Mouse (Mus musculus): Measurements from ENCODE around the gene Col6a5. TPM values are rescaled to one million over a fixed set of nuclear protein-coding genes. Genes with fewer than 3 reads are reported as not detected.

The Col6a5 gene
- polyA plus RNA-seq, 1 experiment from 2014 or later, result 0.41 TPM

DNA sequence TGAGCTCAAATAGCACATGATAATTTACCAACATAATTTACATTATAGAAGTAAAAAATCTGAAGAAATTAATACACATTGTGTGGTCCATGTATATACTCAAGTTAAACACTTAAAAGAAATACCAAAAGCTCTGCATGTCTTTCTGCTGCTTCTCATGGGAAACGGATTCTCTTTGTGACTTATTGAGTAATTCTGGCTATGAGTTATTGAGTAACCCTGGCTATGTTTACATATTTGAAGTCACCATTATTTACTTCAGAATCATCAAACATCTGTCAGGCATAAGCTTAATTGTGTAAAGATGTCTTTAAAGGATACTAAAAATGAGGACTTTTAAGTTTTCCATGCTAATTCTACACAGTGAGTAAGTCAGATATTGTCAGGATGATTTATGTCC, 13.3 kb upstream of the Col6a5 start:
- no peak overlapping the region for H3K4me3 ChIP-seq (ENCODE audit: low read length)
- H3K36me3 ChIP-seq (ENCODE audit: insufficient read depth, low read length), result no peaks in the 10 kb centered on the region
- H3K27ac ChIP-seq (ENCODE audit: low read length), result no peak overlapping the region
- no peaks in the 10 kb centered on the region for H3K4me1 ChIP-seq (ENCODE audit: insufficient read depth, low read length)
- no peaks in the 10 kb centered on the region; the same call in 1 of the 2 replicates for H3K27me3 ChIP-seq (ENCODE audit: insufficient read depth, low read length)
- H3K4me2 ChIP-seq (replicated peaks; ENCODE audit: low read depth, low read length), result no peak overlapping the region
- H3K9me3 ChIP-seq (ENCODE audit: low read length), result peaks cover 4% of the 10 kb centered on the region; the same call in 1 of the 2 replicates
- ATAC-seq (ENCODE audit: low FRiP score, low TSS enrichment), result no peak
- WGBS, result 68% methylated on average over 1 of the region's 1 CpGs
- no peak overlapping the region for H3K9ac ChIP-seq (replicated peaks; ENCODE audit: low read length)

- Histone ChIP-seq H3K4me1 (ENCODE audit: insufficient read depth, low read length) (no peaks in the 10 kb centered on the region), H3K4me3 (ENCODE audit: low read length) (no peak overlapping the region), H3K9me3 (ENCODE audit: low read length) (peaks cover 4% of the 10 kb centered on the region; the same call in 1 of the 2 replicates), H3K27me3 (ENCODE audit: insufficient read depth, low read length) (no peaks in the 10 kb centered on the region; the same call in 1 of the 2 replicates), H3K36me3 (ENCODE audit: insufficient read depth, low read length) (no peaks in the 10 kb centered on the region), H3K27ac (ENCODE audit: low read length) (no peak overlapping the region), H3K4me2 (replicated peaks; ENCODE audit: low read depth, low read length) (no peak overlapping the region), H3K9ac (replicated peaks; ENCODE audit: low read length) (no peak overlapping the region)
- WGBS, result 90% methylated on average over 3 of the region's 3 CpGs
- no peak for ATAC-seq (ENCODE audit: low FRiP score, low TSS enrichment)
These were observed 11.6 kb upstream of the Col6a5 start for GRCm38 (mm10) chr9:105972031-105972430.

GRCm38 (mm10) chr9:105971351-105971894, 11.0 kb upstream of the Col6a5 start:
- no peak overlapping the region for H3K9ac ChIP-seq (replicated peaks; ENCODE audit: low read length)
- H3K4me2 ChIP-seq (replicated peaks; ENCODE audit: low read depth, low read length), result no peak overlapping the region
- no peak overlapping the region for H3K27ac ChIP-seq (ENCODE audit: low read length)
- H3K4me3 ChIP-seq (ENCODE audit: low read length), result no peak overlapping the region
- no peaks in the 10 kb centered on the region for H3K4me1 ChIP-seq (ENCODE audit: insufficient read depth, low read length)
- H3K36me3 ChIP-seq (ENCODE audit: insufficient read depth, low read length), result no peaks in the 10 kb centered on the region
- no peaks in the 10 kb centered on the region for H3K27me3 ChIP-seq (ENCODE audit: insufficient read depth, low read length)
- WGBS, result 95% methylated on average over 14 of the region's 14 CpGs
- peaks cover 4% of the 10 kb centered on the region; the same call in 1 of the 2 replicates for H3K9me3 ChIP-seq (ENCODE audit: low read length)
- no peak for ATAC-seq (ENCODE audit: low FRiP score, low TSS enrichment)

DNA sequence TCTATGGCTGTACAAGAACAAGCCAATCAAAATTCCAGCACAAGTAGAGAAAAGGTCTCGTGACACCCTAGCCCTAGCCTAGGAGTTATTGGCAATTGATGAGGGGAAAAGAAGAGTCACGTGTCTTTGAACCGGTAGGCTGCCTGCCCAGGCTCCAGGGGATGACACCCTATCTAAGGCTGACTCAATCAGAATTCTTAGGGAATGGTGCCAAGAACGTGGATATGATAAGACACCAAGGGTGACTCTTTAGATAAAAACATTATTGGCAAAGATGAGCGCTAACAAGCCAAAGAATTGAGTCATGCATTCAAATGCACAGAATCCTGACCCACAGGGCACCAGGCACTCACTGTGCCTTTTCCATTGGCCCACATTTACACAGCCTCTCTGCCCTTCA, 10.5 kb upstream of the Col6a5 start:
- no peak for ATAC-seq (ENCODE audit: low FRiP score, low TSS enrichment)
- WGBS, result 81% methylated on average over 5 of the region's 5 CpGs
- H3K9me3 ChIP-seq (ENCODE audit: low read length), result peaks cover 4% of the 10 kb centered on the region; the same call in 1 of the 2 replicates

DNA sequence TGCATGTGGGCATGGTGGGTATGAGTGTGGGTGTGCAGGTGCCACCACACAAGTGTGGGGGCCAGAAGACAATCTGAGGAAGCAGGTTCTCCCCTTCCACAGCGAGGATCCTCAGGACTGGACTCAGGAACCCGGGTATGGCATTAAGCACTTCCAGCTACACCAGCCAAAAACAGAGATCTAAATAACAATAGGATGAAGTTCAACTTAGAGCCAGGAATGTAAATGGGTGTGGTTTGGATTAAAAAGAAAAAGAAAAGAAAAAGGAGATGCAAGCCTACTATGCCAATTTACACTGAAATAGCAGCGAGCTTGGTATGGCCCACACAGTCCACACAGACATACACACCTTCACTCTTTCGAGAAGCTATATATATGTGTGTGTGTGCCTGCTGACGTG, 7.5 kb upstream of the Col6a5 start:
- 83% methylated on average over 5 of the region's 5 CpGs for WGBS
- H3K36me3 ChIP-seq (ENCODE audit: insufficient read depth, low read length), result no peaks in the 10 kb centered on the region

More for the DNA sequence above, 10.5 kb upstream of the Col6a5 start:
- no peaks in the 10 kb centered on the region for H3K27me3 ChIP-seq (ENCODE audit: insufficient read depth, low read length)
- H3K4me1 ChIP-seq (ENCODE audit: insufficient read depth, low read length), result no peaks in the 10 kb centered on the region
- no peak overlapping the region for H3K9ac ChIP-seq (replicated peaks; ENCODE audit: low read length)
- no peak overlapping the region for H3K4me3 ChIP-seq (ENCODE audit: low read length)
- H3K36me3 ChIP-seq (ENCODE audit: insufficient read depth, low read length), result no peaks in the 10 kb centered on the region
- no peak overlapping the region for H3K27ac ChIP-seq (ENCODE audit: low read length)
- no peak overlapping the region for H3K4me2 ChIP-seq (replicated peaks; ENCODE audit: low read depth, low read length)

DNA sequence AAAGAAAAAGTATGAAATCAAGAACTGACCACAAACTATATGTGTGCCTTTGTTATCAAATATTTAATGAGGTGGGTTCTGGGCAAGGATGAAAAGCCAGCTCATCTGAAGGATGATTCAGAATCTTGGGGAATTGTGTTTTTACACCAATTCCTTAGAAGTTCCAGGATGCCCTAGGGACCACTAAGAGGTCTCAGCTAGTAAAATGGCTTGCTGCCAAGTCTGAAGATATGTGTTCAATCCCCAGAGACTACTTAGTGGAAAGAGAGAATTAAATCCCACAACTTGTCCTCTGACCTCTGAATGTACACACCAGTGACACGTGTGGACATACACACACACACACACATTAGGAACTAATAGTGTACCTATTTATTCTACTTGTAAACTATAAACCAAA, 1.3 kb downstream of the Col6a5 start:
- no peak overlapping the region for H3K27ac ChIP-seq (ENCODE audit: low read length)
- H3K4me2 ChIP-seq (replicated peaks; ENCODE audit: low read depth, low read length), result no peak overlapping the region
- 47% methylated on average over 1 of the region's 1 CpGs for whole genome bisulfite sequencing
- ATAC-seq (ENCODE audit: low FRiP score, low TSS enrichment), result no peak
- no peaks in the 10 kb centered on the region for H3K9me3 ChIP-seq (ENCODE audit: low read length)
- no peak overlapping the region for H3K4me3 ChIP-seq (ENCODE audit: low read length)
- no peak overlapping the region for H3K9ac ChIP-seq (replicated peaks; ENCODE audit: low read length)
- no peaks in the 10 kb centered on the region for H3K27me3 ChIP-seq (ENCODE audit: insufficient read depth, low read length)
- no peaks in the 10 kb centered on the region for H3K36me3 ChIP-seq (ENCODE audit: insufficient read depth, low read length)
- 0 out of 2 replicates have a peak, but pooled peaks cover 8% of the 10 kb centered on the region for H3K4me1 ChIP-seq (ENCODE audit: insufficient read depth, low read length)

More for the DNA sequence above, 7.5 kb upstream of the Col6a5 start:
- Histone ChIP-seq H3K4me2 (replicated peaks; ENCODE audit: low read depth, low read length) (no peak overlapping the region), H3K27ac (ENCODE audit: low read length) (no peak overlapping the region), H3K4me3 (ENCODE audit: low read length) (no peak overlapping the region), H3K27me3 (ENCODE audit: insufficient read depth, low read length) (no peaks in the 10 kb centered on the region), H3K4me1 (ENCODE audit: insufficient read depth, low read length) (no peaks in the 10 kb centered on the region), H3K9ac (replicated peaks; ENCODE audit: low read length) (no peak overlapping the region), H3K9me3 (ENCODE audit: low read length) (no peaks in the 10 kb centered on the region)
- no peak for ATAC-seq (ENCODE audit: low FRiP score, low TSS enrichment)

GRCm38 (mm10) chr9:105949755-105950154, 10.7 kb downstream of the Col6a5 start:
- Histone ChIP-seq H3K27ac (ENCODE audit: low read length) (no peak overlapping the region), H3K4me1 (ENCODE audit: insufficient read depth, low read length) (no peaks in the 10 kb centered on the region), H3K27me3 (ENCODE audit: insufficient read depth, low read length) (no peaks in the 10 kb centered on the region), H3K9me3 (ENCODE audit: low read length) (no peaks in the 10 kb centered on the region), H3K4me2 (replicated peaks; ENCODE audit: low read depth, low read length) (no peak overlapping the region), H3K9ac (replicated peaks; ENCODE audit: low read length) (no peak overlapping the region), H3K36me3 (ENCODE audit: insufficient read depth, low read length) (no peaks in the 10 kb centered on the region), H3K4me3 (ENCODE audit: low read length) (no peak overlapping the region)
- no peak for ATAC-seq (ENCODE audit: low FRiP score, low TSS enrichment)
- WGBS, result 90% methylated on average over 1 of the region's 1 CpGs

- H3K4me2 ChIP-seq (replicated peaks; ENCODE audit: low read depth, low read length), result no peak overlapping the region
- WGBS, result 60% methylated on average over 3 of the region's 3 CpGs
- ATAC-seq (ENCODE audit: low FRiP score, low TSS enrichment), result no peak
- no peaks in the 10 kb centered on the region for H3K27me3 ChIP-seq (ENCODE audit: insufficient read depth, low read length)
- no peak overlapping the region for H3K4me3 ChIP-seq (ENCODE audit: low read length)
- H3K4me1 ChIP-seq (ENCODE audit: insufficient read depth, low read length), result no peaks in the 10 kb centered on the region
- no peaks in the 10 kb centered on the region for H3K9me3 ChIP-seq (ENCODE audit: low read length)
- H3K27ac ChIP-seq (ENCODE audit: low read length), result no peak overlapping the region
- no peak overlapping the region for H3K9ac ChIP-seq (replicated peaks; ENCODE audit: low read length)
- no peaks in the 10 kb centered on the region for H3K36me3 ChIP-seq (ENCODE audit: insufficient read depth, low read length)
These were observed 12.9 kb downstream of the Col6a5 start for GRCm38 (mm10) chr9:105947577-105947976.

GRCm38 (mm10) chr9:105933816-105934215, 26.6 kb downstream of the Col6a5 start:
- no peak overlapping the region for H3K4me2 ChIP-seq (replicated peaks; ENCODE audit: low read depth, low read length)
- H3K4me1 ChIP-seq (ENCODE audit: insufficient read depth, low read length), result peaks cover 5% of the 10 kb centered on the region; the same call in 1 of the 2 replicates
- 32% methylated on average over 6 of the region's 6 CpGs for WGBS
- no peak for ATAC-seq (ENCODE audit: low FRiP score, low TSS enrichment)
- H3K27me3 ChIP-seq (ENCODE audit: insufficient read depth, low read length), result no peaks in the 10 kb centered on the region
- no peaks in the 10 kb centered on the region for H3K36me3 ChIP-seq (ENCODE audit: insufficient read depth, low read length)
- no peak overlapping the region for H3K4me3 ChIP-seq (ENCODE audit: low read length)
- H3K9me3 ChIP-seq (ENCODE audit: low read length), result no peaks in the 10 kb centered on the region
- H3K27ac ChIP-seq (ENCODE audit: low read length), result no peak overlapping the region
- H3K9ac ChIP-seq (replicated peaks; ENCODE audit: low read length), result no peak overlapping the region

DNA sequence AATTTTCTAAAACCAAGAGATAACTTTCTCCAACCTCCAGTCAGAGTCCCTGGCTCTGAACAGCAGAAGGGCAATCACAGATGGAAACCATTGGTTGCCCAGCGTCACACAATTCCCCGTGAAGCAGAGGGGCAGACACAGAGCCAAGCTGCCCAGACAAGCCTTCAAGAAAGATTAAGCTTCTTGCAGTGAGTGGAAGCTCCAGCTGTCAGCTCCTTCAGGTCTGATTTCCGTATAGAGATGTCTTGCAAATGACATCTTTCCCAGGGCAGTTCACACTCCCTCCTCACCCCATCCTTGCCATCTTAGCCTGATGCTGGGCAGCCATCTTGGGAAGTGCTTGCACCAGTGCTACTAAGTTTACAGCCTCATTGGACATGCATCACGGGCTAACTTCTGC, 31.2 kb downstream of the Col6a5 start:
- ATAC-seq (ENCODE audit: low FRiP score, low TSS enrichment), result no peak
- Histone ChIP-seq H3K36me3 (ENCODE audit: insufficient read depth, low read length) (no peaks in the 10 kb centered on the region), H3K9ac (replicated peaks; ENCODE audit: low read length) (no peak overlapping the region), H3K4me3 (ENCODE audit: low read length) (no peak overlapping the region), H3K9me3 (ENCODE audit: low read length) (no peaks in the 10 kb centered on the region), H3K27me3 (ENCODE audit: insufficient read depth, low read length) (no peaks in the 10 kb centered on the region), H3K27ac (ENCODE audit: low read length) (no peak overlapping the region), H3K4me1 (ENCODE audit: insufficient read depth, low read length) (peaks cover 5% of the 10 kb centered on the region; the same call in 1 of the 2 replicates), H3K4me2 (replicated peaks; ENCODE audit: low read depth, low read length) (no peak overlapping the region)
- WGBS, result 74% methylated on average over 4 of the region's 4 CpGs

All from kidney, embryonic 16.5 days (tissue).